Mouse (Mus musculus) testis, adult 2 months (tissue): ENCODE measurements at regions not wholly inside any gene's neighbourhood (a gene's known extent, or its start where the extent isn't known, plus 50 kb on each side); places are given as distances from the start of the nearest gene placed in this dataset.

Experiments
- CTCF ChIP-seq: fragments of 200-500 bp; IDR thresholded peaks from 2 replicates; pipeline ENCODE4 v1.5.1; 2012; ENCODE audit warnings: low read depth, mild to moderate bottlenecking, inconsistent platforms, low read length, moderate library complexity; ENCODE audit not compliant: control insufficient read depth, insufficient read depth, insufficient replicate concordance
- POLR2A ChIP-seq: fragments of 200-500 bp; IDR thresholded peaks from 2 replicates; pipeline ENCODE4 v1.6.1; 2012; ENCODE audit warnings: low read depth, mild to moderate bottlenecking, inconsistent platforms, low read length, moderate library complexity; ENCODE audit not compliant: control insufficient read depth

GRCm38 (mm10) chr17:27298351-27298750, 94.1 kb upstream of the Lemd2 start:
- TF ChIP-seq CTCF: no peak
- TF ChIP-seq POLR2A: no peak
